Mouse (Mus musculus): Measurements from ENCODE around the gene Hpd.
A peak's percentile ranks its signal among the peaks of the same experiment; 100 is the strongest.

Gene Hpd

GRCm38 (mm10) chr5:123144746-123145590 lies 37.6 kb downstream of the Hpd start:
- DNase-seq: no peak

GRCm38 (mm10) chr5:123143971-123144745 lies 38.4 kb downstream of the Hpd start:
- DNase-seq: no peak

- peak; percentile 56 to 60 for DNase-seq
Observed at GRCm38 (mm10) chr5:123143251-123143970, 39.1 kb downstream of the Hpd start.

GRCm38 (mm10) chr5:123142161-123143157 lies 40.1 kb downstream of the Hpd start, which contains the start of gene Setd1b:
Gene Setd1b (plus strand): TSS chr5:123142193.
- DNase-seq: peak; percentile 63 to 69

- peak; percentile 76 to 79 for DNase-seq
Observed at GRCm38 (mm10) chr5:123141555-123142160, 40.9 kb downstream of the Hpd start.

GRCm38 (mm10) chr5:123140694-123141554 lies 41.6 kb downstream of the Hpd start:
- DNase-seq: peak; percentile 94 to 96

GRCm38 (mm10) chr5:123139722-123140627 lies 42.6 kb downstream of the Hpd start:
- DNase-seq: peak; percentile 47 to 61

- peak; percentile 92 for DNase-seq
Observed at GRCm38 (mm10) chr5:123138953-123139721, 43.4 kb downstream of the Hpd start.

GRCm38 (mm10) chr5:123138230-123138911 lies 44.2 kb downstream of the Hpd start:
- DNase-seq: peak; percentile 70 to 71

- DNase-seq: no peak
Observed at GRCm38 (mm10) chr5:123137910-123138229, 44.7 kb downstream of the Hpd start.

- DNase-seq: peak; percentile 79 to 83
Observed at GRCm38 (mm10) chr5:123137044-123137909, 45.2 kb downstream of the Hpd start.

GRCm38 (mm10) chr5:123136361-123137043 lies 46.0 kb downstream of the Hpd start:
- DNase-seq: peak; percentile 80 to 86

- DNase-seq: peak; percentile 69 to 82
Observed at GRCm38 (mm10) chr5:123135471-123136360, 46.8 kb downstream of the Hpd start.

GRCm38 (mm10) chr5:123134875-123135382 lies 47.6 kb downstream of the Hpd start:
- DNase-seq: no peak
